Mouse (Mus musculus) heart, postnatal 0 days (tissue): ENCODE measurements around the gene Cdip1. TPM values are rescaled to one million over a fixed set of nuclear protein-coding genes. Genes with fewer than 3 reads are reported as not detected.

Experiments used
- ATAC-seq: fragments of 200-750 bp; cut with Nextera tagmentation; 2 replicates; pipeline ENCODE4 v1.8.0; 2017; ENCODE audit warnings: low read depth, moderate number of reproducible peaks, moderate library complexity; ENCODE audit not compliant: insufficient read depth
- DNase-seq: peaks from one replicate; pipeline ENCODE4 v3.0.0-alpha.2; 2016; ENCODE audit warnings: low spot score
- H3K27ac ChIP-seq: fragments of 300-500 bp; sonication (generic); 2 replicates; pipeline ENCODE4 v1.5.1; 2014; ENCODE audit warnings: low read depth, mild to moderate bottlenecking
- H3K27me3 ChIP-seq: fragments of 300-500 bp; sonication (generic); 2 replicates; pipeline ENCODE4 v1.6.1; 2014; ENCODE audit warnings: low read length, mixed read lengths; ENCODE audit not compliant: control insufficient read depth, insufficient read depth
- H3K36me3 ChIP-seq: fragments of 300-500 bp; sonication (generic); replicated peaks from 2 replicates; pipeline ENCODE4 v1.6.1; 2014; ENCODE audit warnings: low read length, mixed read lengths; ENCODE audit not compliant: control insufficient read depth, insufficient read depth
- H3K4me1 ChIP-seq: fragments of 300-500 bp; sonication (generic); 2 replicates; pipeline ENCODE4 v1.6.1; 2014; ENCODE audit warnings: antibody characterized with exemption; ENCODE audit not compliant: control insufficient read depth, insufficient read depth
- H3K4me2 ChIP-seq: fragments of 300-500 bp; sonication (generic); 2 replicates; pipeline ENCODE4 v1.6.1; 2014; ENCODE audit warnings: low read depth, mild to moderate bottlenecking, low read length, moderate library complexity
- H3K4me3 ChIP-seq: fragments of 300-500 bp; sonication (generic); 2 replicates; pipeline ENCODE4 v1.5.1; 2014; ENCODE audit warnings: low read depth, low read length
- H3K9ac ChIP-seq: fragments of 300-500 bp; sonication (generic); replicated peaks from 2 replicates; pipeline ENCODE4 v1.6.1; 2014; ENCODE audit warnings: low read depth, low read length, mixed read lengths
- H3K9me3 ChIP-seq: fragments of 300-500 bp; sonication (generic); replicated peaks from 2 replicates; pipeline ENCODE4 v1.6.1; 2016; ENCODE audit warnings: low read length; ENCODE audit not compliant: control insufficient read depth
- CTCF ChIP-seq: IDR thresholded peaks from 2 replicates; pipeline ENCODE4 v1.5.1; 2016; ENCODE audit warnings: antibody characterized with exemption, control low read depth, low read depth
- EP300 ChIP-seq: IDR thresholded peaks from 2 replicates; pipeline ENCODE4 v1.6.1; 2016; ENCODE audit warnings: antibody characterized with exemption, low read depth
- WGBS: fragments of 180-500 bp; shearing (Covaris S2); extraction: QIAGEN DNeasy Blood & Tissue Kit; methylation state at CpG from one replicate; pipeline ENCODE4 v1.1.7; 2014; 5-methylcytosine and 5-hydroxymethylcytosine counted together
- polyA plus RNA-seq: library from polyadenylated mRNA; unstranded; fragments of >200 nt; fragmentation: Nextera tagmentation; extraction: Ambion mirVana; gene quantifications from 2 replicates; pipeline ENCODE4 v1.2.1, GENCODE M21; 2015
- total RNA-seq: library from RNA; depleted of rRNA; stranded (reverse); fragments of >200 nt; gene quantifications from 2 replicates; pipeline ENCODE4 v1.2.3, GENCODE M21; 2014; ENCODE audit warnings: low replicate concordance

Cdip1 gene
- total and polyA plus RNA-seq, 2 experiments from 2014 or later = 123 to 149 TPM

- H3K36me3 ChIP-seq = no peaks in the 10 kb centered on the region
- TF ChIP-seq EP300 (no peak), CTCF (no peak)
- no peak overlapping the region for H3K9ac ChIP-seq
- peaks cover 11% of the 10 kb centered on the region for H3K4me1 ChIP-seq
- no peak for DNase-seq
- H3K27ac ChIP-seq = no peak overlapping the region
- no peaks in the 10 kb centered on the region for H3K27me3 ChIP-seq
- 59% methylated on average over 4 of the region's 4 CpGs for WGBS
- no peak overlapping the region for H3K4me3 ChIP-seq
- no peak for ATAC-seq
- no peaks in the 10 kb centered on the region for H3K9me3 ChIP-seq
- no peak overlapping the region for H3K4me2 ChIP-seq
These were observed 64.8 kb downstream of the Cdip1 start for GRCm38 (mm10) chr16:4725266-4725665.

GRCm38 (mm10) chr16:4722915-4723209 is 67.2 kb downstream of the Cdip1 start:
- Histone ChIP-seq H3K27ac (peak overlapping the region; percentile 56; the same call in 1 of the 2 replicates), H3K4me3 (no peak overlapping the region), H3K9ac (no peak overlapping the region), H3K36me3 (no peaks in the 10 kb centered on the region), H3K4me2 (no peak overlapping the region), H3K27me3 (no peaks in the 10 kb centered on the region), H3K4me1 (peaks cover 7% of the 10 kb centered on the region), H3K9me3 (no peaks in the 10 kb centered on the region)
- no peak for ATAC-seq
- DNase-seq = no peak
- 38% methylated on average over 3 of the region's 3 CpGs for WGBS
- no peak for TF ChIP-seq EP300
- TF ChIP-seq CTCF = no peak

GRCm38 (mm10) chr16:4722128-4722914 is 67.8 kb downstream of the Cdip1 start:
- no peak for ATAC-seq
- DNase-seq = no peak
- no peaks in the 10 kb centered on the region for H3K36me3 ChIP-seq
- peaks cover 2% of the 10 kb centered on the region; the same call in 1 of the 2 replicates for H3K4me1 ChIP-seq
- no peak overlapping the region for H3K4me3 ChIP-seq
- H3K27me3 ChIP-seq = no peaks in the 10 kb centered on the region
- TF ChIP-seq EP300 (no peak), CTCF (no peak)
- 64% methylated on average over 7 of the region's 7 CpGs for WGBS
- H3K27ac ChIP-seq = peak overlapping the region; percentile 56; the same call in 1 of the 2 replicates
- no peak overlapping the region for H3K9ac ChIP-seq
- H3K4me2 ChIP-seq = 0 out of 2 replicates have a peak overlapping the region, but pooled peaks have one; percentile 10
- H3K9me3 ChIP-seq = no peaks in the 10 kb centered on the region

GRCm38 (mm10) chr16:4718753-4719518 is 71.2 kb downstream of the Cdip1 start, which contains the start of gene Nmral1:
TSS of gene Nmral1 (minus strand) at chr16:4719356.
- WGBS = 9% methylated on average over 33 of the region's 33 CpGs
- no peak for TF ChIP-seq CTCF
- no peak for TF ChIP-seq EP300

GRCm38 (mm10) chr16:4717866-4718265 is 72.2 kb downstream of the Cdip1 start:
- no peak for ATAC-seq
- WGBS = 78% methylated on average over 3 of the region's 3 CpGs

More at GRCm38 (mm10) chr16:4718753-4719518, 71.2 kb downstream of the Cdip1 start, which contains the start of gene Nmral1:
- peak; percentile 41 for DNase-seq
- no peaks in the 10 kb centered on the region for H3K36me3 ChIP-seq
- peak; percentile 84 for ATAC-seq
- peak within 1 kb of the TSS; percentile 57 for H3K4me3 ChIP-seq
- no peaks in the 10 kb centered on the region; the same call in 1 of the 2 replicates for H3K4me1 ChIP-seq
- H3K4me2 ChIP-seq = peak within 1 kb of the TSS; percentile 77
- peak within 1 kb of the TSS; percentile 61 for H3K9ac ChIP-seq
- H3K27me3 ChIP-seq = no peaks in the 10 kb centered on the region
- H3K9me3 ChIP-seq = no peaks in the 10 kb centered on the region
- no peak within 1 kb of the TSS for H3K27ac ChIP-seq

More at GRCm38 (mm10) chr16:4717866-4718265, 72.2 kb downstream of the Cdip1 start:
- Histone ChIP-seq H3K4me1 (no peaks in the 10 kb centered on the region; the same call in 1 of the 2 replicates), H3K27ac (no peak overlapping the region), H3K27me3 (no peaks in the 10 kb centered on the region), H3K4me3 (no peak overlapping the region; the same call in 1 of the 2 replicates), H3K4me2 (peak overlapping the region; percentile 77; the same call in 1 of the 2 replicates), H3K9ac (no peak overlapping the region), H3K36me3 (0 out of 2 replicates have a peak, but pooled peaks cover 3% of the 10 kb centered on the region), H3K9me3 (no peaks in the 10 kb centered on the region)
- TF ChIP-seq EP300 (no peak), CTCF (no peak)
- DNase-seq = no peak
